Mouse (Mus musculus): ENCODE measurements at regions not wholly inside any gene's neighbourhood (a gene's known extent, or its start where the extent isn't known, plus 50 kb on each side); places are given as distances from the start of the nearest gene placed in this dataset.

- H3K4me2 ChIP-seq (replicated peaks) = no peak overlapping the region
- no peak for ATAC-seq (ENCODE audit: low FRiP score, low read depth)
- H3K9me3 ChIP-seq = no peaks in the 10 kb centered on the region
- H3K4me3 ChIP-seq = no peak overlapping the region
- H3K9ac ChIP-seq = no peak overlapping the region
- H3K4me1 ChIP-seq = no peaks in the 10 kb centered on the region
- H3K36me3 ChIP-seq = no peaks in the 10 kb centered on the region
- H3K27me3 ChIP-seq = no peaks in the 10 kb centered on the region
- H3K27ac ChIP-seq = no peak overlapping the region
These were observed 1676.1 kb upstream of the Flrt2 start for GRCm38 (mm10) chr12:94015946-94016345.

- no peak overlapping the region for H3K4me3 ChIP-seq
- no peak overlapping the region for H3K27ac ChIP-seq
- H3K9ac ChIP-seq = no peak overlapping the region
- H3K27me3 ChIP-seq = no peaks in the 10 kb centered on the region
- no peaks in the 10 kb centered on the region for H3K9me3 ChIP-seq
- H3K36me3 ChIP-seq = no peaks in the 10 kb centered on the region
- H3K4me2 ChIP-seq (replicated peaks) = no peak overlapping the region
- no peak for ATAC-seq (ENCODE audit: low FRiP score, low read depth)
- WGBS = 52% methylated on average over 4 of the region's 4 CpGs
- H3K4me1 ChIP-seq = peaks cover 3% of the 10 kb centered on the region; the same call in 1 of the 2 replicates
These were observed 1660.7 kb upstream of the Flrt2 start for GRCm38 (mm10) chr12:94031364-94031763.

GRCm38 (mm10) chr12:94047972-94048371 is 1644.1 kb upstream of the Flrt2 start:
- 87% methylated on average over 2 of the region's 2 CpGs for whole genome bisulfite sequencing

GRCm38 (mm10) chr12:94057767-94058166 is 1634.3 kb upstream of the Flrt2 start:
- H3K27ac ChIP-seq = no peak overlapping the region
- H3K4me3 ChIP-seq = no peak overlapping the region
- ATAC-seq (ENCODE audit: low FRiP score, low read depth) = no peak
- 73% methylated on average over 2 of the region's 2 CpGs for WGBS
- no peaks in the 10 kb centered on the region for H3K27me3 ChIP-seq
- no peak overlapping the region for H3K9ac ChIP-seq
- no peak overlapping the region for H3K4me2 ChIP-seq (replicated peaks)
- no peaks in the 10 kb centered on the region for H3K4me1 ChIP-seq
- no peaks in the 10 kb centered on the region for H3K36me3 ChIP-seq
- no peaks in the 10 kb centered on the region for H3K9me3 ChIP-seq

More at GRCm38 (mm10) chr12:94047972-94048371, 1644.1 kb upstream of the Flrt2 start:
- no peak for ATAC-seq (ENCODE audit: low FRiP score, low read depth)
- Histone ChIP-seq H3K36me3 (no peaks in the 10 kb centered on the region), H3K9me3 (no peaks in the 10 kb centered on the region), H3K27me3 (no peaks in the 10 kb centered on the region), H3K4me3 (no peak overlapping the region), H3K9ac (no peak overlapping the region), H3K27ac (no peak overlapping the region), H3K4me2 (replicated peaks) (no peak overlapping the region), H3K4me1 (no peaks in the 10 kb centered on the region)

GRCm38 (mm10) chr12:94059641-94060040 is 1632.4 kb upstream of the Flrt2 start:
- H3K9me3 ChIP-seq = no peaks in the 10 kb centered on the region
- H3K9ac ChIP-seq = no peak overlapping the region
- no peak for ATAC-seq (ENCODE audit: low FRiP score, low read depth)
- no peak overlapping the region for H3K4me2 ChIP-seq (replicated peaks)
- no peaks in the 10 kb centered on the region for H3K4me1 ChIP-seq
- no peaks in the 10 kb centered on the region for H3K27me3 ChIP-seq
- H3K4me3 ChIP-seq = no peak overlapping the region
- no peaks in the 10 kb centered on the region for H3K36me3 ChIP-seq
- H3K27ac ChIP-seq = no peak overlapping the region
- WGBS = 88% methylated on average over 6 of the region's 6 CpGs

- Histone ChIP-seq H3K27ac (no peak overlapping the region), H3K27me3 (no peaks in the 10 kb centered on the region), H3K9ac (no peak overlapping the region), H3K4me1 (no peaks in the 10 kb centered on the region), H3K4me3 (no peak overlapping the region), H3K4me2 (replicated peaks) (no peak overlapping the region), H3K9me3 (no peaks in the 10 kb centered on the region), H3K36me3 (no peaks in the 10 kb centered on the region)
- ATAC-seq (ENCODE audit: low FRiP score, low read depth) = no peak
- WGBS = 76% methylated on average over 2 of the region's 2 CpGs
These were observed 1631.7 kb upstream of the Flrt2 start for GRCm38 (mm10) chr12:94060336-94060735.

- Histone ChIP-seq H3K9ac (no peak overlapping the region), H3K4me3 (no peak overlapping the region), H3K4me1 (peaks cover 12% of the 10 kb centered on the region; the same call in 1 of the 2 replicates), H3K4me2 (replicated peaks) (0 out of 2 replicates have a peak overlapping the region, but pooled peaks have one; percentile 19), H3K9me3 (no peaks in the 10 kb centered on the region), H3K27me3 (no peaks in the 10 kb centered on the region), H3K27ac (no peak overlapping the region), H3K36me3 (no peaks in the 10 kb centered on the region)
- 41% methylated on average over 9 of the region's 9 CpGs for WGBS
- peak; percentile 76; the same call in 1 of the 2 replicates for ATAC-seq (ENCODE audit: low FRiP score, low read depth)
These were observed 1625.4 kb upstream of the Flrt2 start for GRCm38 (mm10) chr12:94066444-94067152.

- Histone ChIP-seq H3K9ac (no peak overlapping the region), H3K36me3 (no peaks in the 10 kb centered on the region), H3K27me3 (no peaks in the 10 kb centered on the region), H3K4me2 (replicated peaks) (no peak overlapping the region), H3K27ac (no peak overlapping the region), H3K9me3 (no peaks in the 10 kb centered on the region), H3K4me1 (peaks cover 12% of the 10 kb centered on the region; the same call in 1 of the 2 replicates), H3K4me3 (no peak overlapping the region)
- peak; percentile 57; the same call in 1 of the 2 replicates for ATAC-seq (ENCODE audit: low FRiP score, low read depth)
- WGBS = 45% methylated on average over 2 of the region's 2 CpGs
These were observed 1621.0 kb upstream of the Flrt2 start for GRCm38 (mm10) chr12:94070940-94071505.

- no peak for ATAC-seq (ENCODE audit: low FRiP score, low read depth)
- Histone ChIP-seq H3K9me3 (no peaks in the 10 kb centered on the region), H3K36me3 (no peaks in the 10 kb centered on the region), H3K27me3 (no peaks in the 10 kb centered on the region), H3K9ac (no peak overlapping the region), H3K4me1 (no peaks in the 10 kb centered on the region), H3K27ac (no peak overlapping the region), H3K4me3 (no peak overlapping the region), H3K4me2 (replicated peaks) (no peak overlapping the region)
- WGBS = 40% methylated on average over 1 of the region's 1 CpGs
These were observed 1586.4 kb upstream of the Flrt2 start for GRCm38 (mm10) chr12:94105582-94106162.

GRCm38 (mm10) chr12:94150143-94150542 is 1541.9 kb upstream of the Flrt2 start:
- 72% methylated on average over 5 of the region's 5 CpGs for WGBS
- no peak for ATAC-seq (ENCODE audit: low FRiP score, low read depth)
- no peaks in the 10 kb centered on the region for H3K9me3 ChIP-seq

GRCm38 (mm10) chr12:94155110-94155858 is 1536.7 kb upstream of the Flrt2 start:
- H3K27me3 ChIP-seq = no peaks in the 10 kb centered on the region
- H3K4me2 ChIP-seq (replicated peaks) = peak overlapping the region; percentile 38
- peaks cover 8% of the 10 kb centered on the region; the same call in 1 of the 2 replicates for H3K4me1 ChIP-seq
- no peaks in the 10 kb centered on the region for H3K36me3 ChIP-seq
- 31% methylated on average over 12 of the region's 12 CpGs for WGBS
- no peak overlapping the region for H3K27ac ChIP-seq
- no peaks in the 10 kb centered on the region for H3K9me3 ChIP-seq
- no peak overlapping the region for H3K4me3 ChIP-seq
- ATAC-seq (ENCODE audit: low FRiP score, low read depth) = peak; percentile 44
- H3K9ac ChIP-seq = no peak overlapping the region

More at GRCm38 (mm10) chr12:94150143-94150542, 1541.9 kb upstream of the Flrt2 start:
- H3K4me2 ChIP-seq (replicated peaks) = no peak overlapping the region
- no peak overlapping the region for H3K9ac ChIP-seq
- H3K4me3 ChIP-seq = no peak overlapping the region
- H3K27ac ChIP-seq = no peak overlapping the region
- no peaks in the 10 kb centered on the region for H3K36me3 ChIP-seq
- H3K27me3 ChIP-seq = no peaks in the 10 kb centered on the region
- peaks cover 3% of the 10 kb centered on the region; the same call in 1 of the 2 replicates for H3K4me1 ChIP-seq

GRCm38 (mm10) chr12:94182358-94182757 is 1509.7 kb upstream of the Flrt2 start:
- H3K4me2 ChIP-seq (replicated peaks) = no peak overlapping the region
- 37% methylated on average over 1 of the region's 1 CpGs for WGBS
- no peak overlapping the region for H3K9ac ChIP-seq

More at GRCm38 (mm10) chr12:94182358-94182757, 1509.7 kb upstream of the Flrt2 start:
- H3K4me1 ChIP-seq = no peaks in the 10 kb centered on the region
- H3K36me3 ChIP-seq = no peaks in the 10 kb centered on the region
- H3K4me3 ChIP-seq = no peak overlapping the region
- H3K27me3 ChIP-seq = no peaks in the 10 kb centered on the region
- no peak overlapping the region for H3K27ac ChIP-seq
- H3K9me3 ChIP-seq = no peaks in the 10 kb centered on the region
- ATAC-seq (ENCODE audit: low FRiP score, low read depth) = no peak
